Mouse (Mus musculus) midbrain, embryonic 10.5 days (tissue): Measurements from ENCODE around the gene Thsd4. TPM values are rescaled to one million over a fixed set of nuclear protein-coding genes. Genes with fewer than 3 reads are reported as not detected.
A peak's percentile ranks its signal among the peaks of the same experiment; 100 is the strongest.

Experiments
- DNase-seq: peaks from one replicate; pipeline ENCODE4 v3.0.0-alpha.2; 2017; ENCODE audit warnings: low spot score
- H3K27ac ChIP-seq: fragments of 300-500 bp; sonication (generic); replicated peaks from 2 replicates; pipeline ENCODE4 v1.5.1; 2016; ENCODE audit warnings: mild to moderate bottlenecking
- H3K27me3 ChIP-seq: fragments of 300-500 bp; sonication (generic); 2 replicates; pipeline ENCODE4 v1.6.1; 2016; ENCODE audit warnings: low read depth, mild to moderate bottlenecking; ENCODE audit not compliant: poor library complexity, severe bottlenecking
- H3K36me3 ChIP-seq: fragments of 300-500 bp; sonication (generic); 2 replicates; pipeline ENCODE4 v1.6.1; 2016; ENCODE audit warnings: mild to moderate bottlenecking, moderate library complexity
- H3K4me1 ChIP-seq: fragments of 300-500 bp; sonication (generic); 2 replicates; pipeline ENCODE4 v1.6.1; 2016
- H3K4me3 ChIP-seq: fragments of 300-500 bp; sonication (generic); 2 replicates; pipeline ENCODE4 v1.5.1; 2016; ENCODE audit warnings: mild to moderate bottlenecking, moderate library complexity
- H3K9me3 ChIP-seq: fragments of 300-500 bp; sonication (generic); replicated peaks from 2 replicates; pipeline ENCODE4 v1.6.1; 2016; ENCODE audit warnings: mild to moderate bottlenecking
- WGBS: fragments of 180-500 bp; shearing (Covaris S2); methylation state at CpG from one replicate; pipeline ENCODE4 v1.1.7; 2016; 5-methylcytosine and 5-hydroxymethylcytosine counted together
- polyA plus RNA-seq: library from polyadenylated mRNA; unstranded; fragments of >200 nt; fragmentation: Nextera tagmentation; extraction: Ambion mirVana; gene quantifications from 2 replicates; pipeline ENCODE4 v1.2.1, GENCODE M21; 2016

Gene Thsd4
- polyA plus RNA-seq, 1 experiment from 2014 or later = 4.1 TPM

- Histone ChIP-seq H3K27ac (0 out of 2 replicates have a peak overlapping the region, but pooled peaks have one; percentile 33), H3K36me3 (no peaks in the 10 kb centered on the region), H3K4me1 (peaks cover 23% of the 10 kb centered on the region), H3K27me3 (no peaks in the 10 kb centered on the region), H3K4me3 (no peak overlapping the region), H3K9me3 (0 out of 2 replicates have a peak, but pooled peaks cover 7% of the 10 kb centered on the region)
- no peak for DNase-seq
- 89% methylated on average over 1 of the region's 1 CpGs for WGBS
These were observed 371.3 kb downstream of the Thsd4 start for GRCm38 (mm10) chr9:60150511-60150910.

- Histone ChIP-seq H3K36me3 (no peaks in the 10 kb centered on the region), H3K9me3 (0 out of 2 replicates have a peak, but pooled peaks cover 7% of the 10 kb centered on the region), H3K4me1 (peaks cover 23% of the 10 kb centered on the region), H3K27ac (peak overlapping the region; percentile 76), H3K27me3 (no peaks in the 10 kb centered on the region), H3K4me3 (no peak overlapping the region)
- WGBS = 30% methylated on average over 7 of the region's 7 CpGs
- DNase-seq = peak; percentile 36
These were observed 372.9 kb downstream of the Thsd4 start for GRCm38 (mm10) chr9:60148988-60149387.

- peak overlapping the region; percentile 38; the same call in 1 of the 2 replicates for H3K27ac ChIP-seq
- WGBS = 74% methylated on average over 4 of the region's 4 CpGs
These were observed 374.4 kb downstream of the Thsd4 start for GRCm38 (mm10) chr9:60147401-60147800.

GRCm38 (mm10) chr9:60143816-60144215 is 378.0 kb downstream of the Thsd4 start:
- Histone ChIP-seq H3K9me3 (no peaks in the 10 kb centered on the region), H3K4me1 (peaks cover 44% of the 10 kb centered on the region), H3K27me3 (peaks cover 9% of the 10 kb centered on the region; the same call in 1 of the 2 replicates), H3K4me3 (no peak overlapping the region), H3K27ac (no peak overlapping the region), H3K36me3 (no peaks in the 10 kb centered on the region)
- DNase-seq = no peak
- WGBS = 95% methylated on average over 6 of the region's 6 CpGs

More at GRCm38 (mm10) chr9:60147401-60147800, 374.4 kb downstream of the Thsd4 start:
- 0 out of 2 replicates have a peak, but pooled peaks cover 1% of the 10 kb centered on the region for H3K9me3 ChIP-seq
- H3K27me3 ChIP-seq = no peaks in the 10 kb centered on the region
- no peak for DNase-seq
- H3K36me3 ChIP-seq = no peaks in the 10 kb centered on the region
- H3K4me1 ChIP-seq = peaks cover 30% of the 10 kb centered on the region
- H3K4me3 ChIP-seq = no peak overlapping the region

GRCm38 (mm10) chr9:60141081-60141514 is 380.7 kb downstream of the Thsd4 start:
- H3K9me3 ChIP-seq = no peaks in the 10 kb centered on the region
- H3K4me1 ChIP-seq = peaks cover 35% of the 10 kb centered on the region
- H3K27me3 ChIP-seq = peaks cover 9% of the 10 kb centered on the region; the same call in 1 of the 2 replicates
- H3K27ac ChIP-seq = 0 out of 2 replicates have a peak overlapping the region, but pooled peaks have one; percentile 38
- DNase-seq = no peak
- H3K36me3 ChIP-seq = no peaks in the 10 kb centered on the region
- 58% methylated on average over 7 of the region's 7 CpGs for WGBS
- no peak overlapping the region for H3K4me3 ChIP-seq

GRCm38 (mm10) chr9:60140411-60140810 is 381.4 kb downstream of the Thsd4 start:
- peaks cover 35% of the 10 kb centered on the region for H3K4me1 ChIP-seq
- no peak for DNase-seq
- WGBS = 45% methylated on average over 6 of the region's 6 CpGs
- H3K4me3 ChIP-seq = no peak overlapping the region
- H3K27me3 ChIP-seq = peaks cover 9% of the 10 kb centered on the region; the same call in 1 of the 2 replicates
- no peak overlapping the region for H3K27ac ChIP-seq
- no peaks in the 10 kb centered on the region for H3K9me3 ChIP-seq
- no peaks in the 10 kb centered on the region for H3K36me3 ChIP-seq

- H3K36me3 ChIP-seq = no peaks in the 10 kb centered on the region
- peak overlapping the region; percentile 42; the same call in 1 of the 2 replicates for H3K27ac ChIP-seq
- no peak for DNase-seq
- 82% methylated on average over 10 of the region's 10 CpGs for WGBS
- no peak overlapping the region for H3K4me3 ChIP-seq
- peaks cover 35% of the 10 kb centered on the region for H3K4me1 ChIP-seq
- no peaks in the 10 kb centered on the region for H3K9me3 ChIP-seq
- H3K27me3 ChIP-seq = peaks cover 9% of the 10 kb centered on the region; the same call in 1 of the 2 replicates
These were observed 382.4 kb downstream of the Thsd4 start for GRCm38 (mm10) chr9:60139446-60139845.

GRCm38 (mm10) chr9:60129235-60129991 is 392.4 kb downstream of the Thsd4 start:
- Histone ChIP-seq H3K4me3 (no peak overlapping the region), H3K36me3 (no peaks in the 10 kb centered on the region), H3K27ac (no peak overlapping the region), H3K9me3 (no peaks in the 10 kb centered on the region), H3K27me3 (no peaks in the 10 kb centered on the region), H3K4me1 (peaks cover 9% of the 10 kb centered on the region; the same call in 1 of the 2 replicates)
- WGBS = 82% methylated on average over 6 of the region's 6 CpGs
- no peak for DNase-seq

- Histone ChIP-seq H3K36me3 (no peaks in the 10 kb centered on the region), H3K27me3 (no peaks in the 10 kb centered on the region), H3K27ac (no peak overlapping the region), H3K4me3 (no peak overlapping the region), H3K4me1 (peaks cover 14% of the 10 kb centered on the region; the same call in 1 of the 2 replicates), H3K9me3 (no peaks in the 10 kb centered on the region)
- DNase-seq = no peak
- 80% methylated on average over 5 of the region's 5 CpGs for WGBS
These were observed 394.9 kb downstream of the Thsd4 start for GRCm38 (mm10) chr9:60126961-60127360.

GRCm38 (mm10) chr9:60124102-60124501 is 397.7 kb downstream of the Thsd4 start:
- H3K27ac ChIP-seq = peak overlapping the region; percentile 58
- H3K9me3 ChIP-seq = no peaks in the 10 kb centered on the region
- 86% methylated on average over 9 of the region's 9 CpGs for WGBS
- no peaks in the 10 kb centered on the region for H3K27me3 ChIP-seq
- DNase-seq = no peak
- peaks cover 14% of the 10 kb centered on the region; the same call in 1 of the 2 replicates for H3K4me1 ChIP-seq
- no peak overlapping the region for H3K4me3 ChIP-seq
- no peaks in the 10 kb centered on the region for H3K36me3 ChIP-seq

- no peak for DNase-seq
- H3K4me3 ChIP-seq = no peak overlapping the region
- H3K36me3 ChIP-seq = no peaks in the 10 kb centered on the region
- WGBS = 89% methylated on average over 1 of the region's 1 CpGs
- H3K27me3 ChIP-seq = no peaks in the 10 kb centered on the region
- peaks cover 14% of the 10 kb centered on the region; the same call in 1 of the 2 replicates for H3K4me1 ChIP-seq
- H3K9me3 ChIP-seq = no peaks in the 10 kb centered on the region
- H3K27ac ChIP-seq = no peak overlapping the region
These were observed 398.8 kb downstream of the Thsd4 start for GRCm38 (mm10) chr9:60123066-60123465.

- Histone ChIP-seq H3K9me3 (no peaks in the 10 kb centered on the region), H3K4me3 (no peak overlapping the region), H3K4me1 (peaks cover 8% of the 10 kb centered on the region; the same call in 1 of the 2 replicates), H3K36me3 (no peaks in the 10 kb centered on the region), H3K27me3 (no peaks in the 10 kb centered on the region), H3K27ac (0 out of 2 replicates have a peak overlapping the region, but pooled peaks have one; percentile 35)
- 74% methylated on average over 7 of the region's 7 CpGs for WGBS
- no peak for DNase-seq
These were observed 402.0 kb downstream of the Thsd4 start for GRCm38 (mm10) chr9:60119846-60120245.

- H3K9me3 ChIP-seq = no peaks in the 10 kb centered on the region
- H3K27ac ChIP-seq = no peak overlapping the region
- 77% methylated on average over 7 of the region's 7 CpGs for WGBS
- no peaks in the 10 kb centered on the region for H3K4me1 ChIP-seq
- DNase-seq = no peak
- H3K4me3 ChIP-seq = no peak overlapping the region
- H3K36me3 ChIP-seq = no peaks in the 10 kb centered on the region
- H3K27me3 ChIP-seq = no peaks in the 10 kb centered on the region
These were observed 404.0 kb downstream of the Thsd4 start for GRCm38 (mm10) chr9:60117831-60118230.
